Mouse (Mus musculus) CH12.LX (cell line): Measurements from ENCODE around the gene Pop7. TPM values are rescaled to one million over a fixed set of nuclear protein-coding genes. Genes with fewer than 3 reads are reported as not detected.

Source experiments
- DNase-seq: peaks from one replicate; pipeline ENCODE4 v3.0.0-alpha.2; 2013; ENCODE audit errors: extremely low read depth
- H3K27ac ChIP-seq: 2 replicates; pipeline ENCODE4 v1.5.1; 2012; ENCODE audit warnings: low read depth, mild to moderate bottlenecking, control low read depth, moderate library complexity; ENCODE audit not compliant: insufficient read depth
- H3K27me3 ChIP-seq: replicated peaks from 2 replicates; pipeline ENCODE3; 2012; ENCODE audit warnings: inconsistent platforms
- H3K36me3 ChIP-seq, 2 experiments: replicated peaks in 1 of 2; 2 replicates each; pipeline versions ENCODE3 to v1.6.1; 2012; ENCODE audit warnings: inconsistent platforms in 1 of 2, low read length in 1 of 2, mild to moderate bottlenecking in 1 of 2, mixed read lengths in 1 of 2, moderate library complexity in 1 of 2; ENCODE audit not compliant: control insufficient read depth in 1 of 2, insufficient read depth in 1 of 2
- H3K4me1 ChIP-seq, 2 experiments: 2 replicates each; pipeline ENCODE4 v1.6.1; 2012; ENCODE audit warnings: inconsistent platforms in 1 of 2, moderate library complexity in 1 of 2; ENCODE audit not compliant: insufficient read depth in 2 of 2, control insufficient read depth in 1 of 2
- H3K4me2 ChIP-seq: 2 replicates; pipeline ENCODE4 v1.6.1; 2012; ENCODE audit warnings: low read depth, mild to moderate bottlenecking, control low read depth; ENCODE audit not compliant: poor library complexity, insufficient read depth, severe bottlenecking
- H3K4me3 ChIP-seq, 3 experiments: fragments of 150-350 bp in 1 of 3; sonication (generic) in 1 of 3; replicated peaks in 1 of 3; 2 replicates each; pipeline versions ENCODE3 to v1.5.1; 2011 to 2012; ENCODE audit warnings: low read depth in 2 of 3, low read length in 2 of 3, mild to moderate bottlenecking in 2 of 3, moderate library complexity in 2 of 3, control low read depth in 1 of 3, improper control_type of control experiment in 1 of 3, inconsistent platforms in 1 of 3, mixed read lengths in 1 of 3; ENCODE audit not compliant: poor library complexity in 1 of 3
- H3K79me2 ChIP-seq: replicated peaks from 2 replicates; pipeline ENCODE4 v1.6.1; 2012; ENCODE audit warnings: mild to moderate bottlenecking, moderate library complexity; ENCODE audit not compliant: control insufficient read depth, poor library complexity, insufficient read depth, severe bottlenecking; ENCODE audit errors: extremely low read depth
- H3K9ac ChIP-seq: 2 replicates; pipeline ENCODE4 v1.6.1; 2012; ENCODE audit warnings: low read depth, mild to moderate bottlenecking, control low read depth, moderate library complexity; ENCODE audit not compliant: insufficient read depth
- H3K9me3 ChIP-seq: replicated peaks from 2 replicates; pipeline ENCODE3; 2012; ENCODE audit warnings: low read length, inconsistent platforms, mixed read lengths
- CHD1 ChIP-seq: IDR thresholded peaks from 2 replicates; pipeline ENCODE4 v1.6.1; 2012; ENCODE audit warnings: low read depth, low read length, improper control_type of control experiment, inconsistent platforms
- CTCF ChIP-seq, 2 experiments: IDR thresholded peaks in 1 of 2; conservative IDR thresholded peaks in 1 of 2; 2 replicates each; pipeline ENCODE4 v1.5.1; 2011 to 2012; ENCODE audit warnings: low read depth in 2 of 2, low read length in 2 of 2, improper control_type of control experiment in 1 of 2, inconsistent platforms in 1 of 2, mild to moderate bottlenecking in 1 of 2, moderate library complexity in 1 of 2
- E2F4 ChIP-seq: IDR thresholded peaks from 2 replicates; pipeline ENCODE4 v1.6.1; 2011; ENCODE audit warnings: low read depth, low read length, improper control_type of control experiment; ENCODE audit not compliant: insufficient replicate concordance
- ELF1 ChIP-seq: IDR thresholded peaks from 2 replicates; pipeline ENCODE4 v1.6.1; 2014; ENCODE audit warnings: low read depth, mild to moderate bottlenecking, inconsistent platforms, low read length, improper control_type of control experiment
- EP300 ChIP-seq: IDR thresholded peaks from 2 replicates; pipeline ENCODE4 v1.6.1; 2011; ENCODE audit warnings: low read length, improper control_type of control experiment
- ETS1 ChIP-seq: conservative IDR thresholded peaks from 2 replicates; pipeline ENCODE4 v1.6.1; 2012; ENCODE audit warnings: low read depth, mild to moderate bottlenecking, inconsistent platforms, low read length, improper control_type of control experiment, moderate library complexity
- GABPA ChIP-seq: IDR thresholded peaks from 2 replicates; pipeline ENCODE4 v1.6.1; 2012; ENCODE audit warnings: low read depth, low read length, improper control_type of control experiment, inconsistent platforms; ENCODE audit not compliant: insufficient replicate concordance
- HCFC1 ChIP-seq: IDR thresholded peaks from 2 replicates; pipeline ENCODE4 v1.6.1; 2012; ENCODE audit warnings: low read depth, mild to moderate bottlenecking, inconsistent platforms, low read length, improper control_type of control experiment
- IRF4 ChIP-seq: IDR thresholded peaks from 2 replicates; pipeline ENCODE4 v1.6.1; 2014; ENCODE audit warnings: low read depth, mild to moderate bottlenecking, inconsistent platforms, low read length, improper control_type of control experiment
- JUN ChIP-seq: IDR thresholded peaks from 2 replicates; pipeline ENCODE4 v1.6.1; 2011; ENCODE audit warnings: low read depth, mild to moderate bottlenecking, low read length, improper control_type of control experiment, moderate library complexity; ENCODE audit not compliant: insufficient read depth
- MYC ChIP-seq: IDR thresholded peaks from 2 replicates; pipeline ENCODE4 v1.6.1; 2011; ENCODE audit warnings: low read depth, mild to moderate bottlenecking, improper control_type of control experiment, low read length
- NELFE ChIP-seq: IDR thresholded peaks from 2 replicates; pipeline ENCODE4 v1.6.1; 2011; ENCODE audit warnings: low read depth, low read length, improper control_type of control experiment
- NRF1 ChIP-seq: IDR thresholded peaks from 2 replicates; pipeline ENCODE4 v1.6.1; 2014; ENCODE audit warnings: low read depth, mild to moderate bottlenecking, inconsistent platforms, low read length, improper control_type of control experiment, moderate library complexity
- PAX5 ChIP-seq: IDR thresholded peaks from 2 replicates; pipeline ENCODE4 v1.6.1; 2012; ENCODE audit warnings: low read length, inconsistent platforms, mixed read lengths
- POLR2AphosphoS2 ChIP-seq: IDR thresholded peaks from 2 replicates; pipeline ENCODE4 v1.6.1; 2011; ENCODE audit warnings: low read depth, low read length, improper control_type of control experiment
- RAD21 ChIP-seq: IDR thresholded peaks from 2 replicates; pipeline ENCODE4 v1.6.1; 2011; ENCODE audit warnings: low read depth, mild to moderate bottlenecking, low read length, improper control_type of control experiment, moderate library complexity
- RCOR1 ChIP-seq: conservative IDR thresholded peaks from 2 replicates; pipeline ENCODE4 v1.6.1; 2012; ENCODE audit warnings: low read depth, mild to moderate bottlenecking, inconsistent platforms, low read length, improper control_type of control experiment
- UBTF ChIP-seq: IDR thresholded peaks from 2 replicates; pipeline ENCODE4 v1.6.1; 2012; ENCODE audit warnings: low read depth, mild to moderate bottlenecking, inconsistent platforms, low read length, improper control_type of control experiment, moderate library complexity
- ZKSCAN1 ChIP-seq: IDR thresholded peaks from 2 replicates; pipeline ENCODE4 v1.6.1; 2012; ENCODE audit warnings: low read depth, inconsistent platforms, low read length, improper control_type of control experiment, borderline replicate concordance
- ZNF384 ChIP-seq: IDR thresholded peaks from 2 replicates; pipeline ENCODE4 v1.6.1; 2012; ENCODE audit warnings: low read depth, low read length, improper control_type of control experiment, inconsistent platforms
- dilution Hi-C: fragments of 300-500 bp; cut with MboI; formaldehyde crosslinking; loops from 2 replicates; pipeline ENCODE4 v1.14.3; 2020; ENCODE audit warnings: low sequenced_read_pairs; ENCODE audit not compliant: extremely low pct_unique_long_range_greater_than_20kb, extremely low pct_ligation_motif_present
- in situ Hi-C: fragments of 300-500 bp; cut with MboI; formaldehyde crosslinking; loops from 3 replicates; pipeline ENCODE4 v1.14.3; 2019; ENCODE audit warnings: low sequenced_read_pairs, low pct_ligation_motif_present, low pct_unique_long_range_greater_than_20kb, mixed read lengths
- polyA plus RNA-seq: library from polyadenylated mRNA; unstranded; fragments of >175 nt; gene quantifications from 2 replicates; pipeline ENCODE4 v1.2.1, GENCODE M21; 2012; ENCODE audit warnings: low read depth; ENCODE audit not compliant: insufficient read length
- total RNA-seq, 2 experiments: library from RNA; depleted of rRNA; stranded (reverse); fragments of 300-350 nt in 1 of 2; fragments of >200 nt in 1 of 2; gene quantifications; 2 replicates each; pipeline ENCODE4 v1.2.3; 2012 to 2014

Gene Pop7
- total and polyA plus RNA-seq, 3 experiments = 35.0 to 44.2 (median 38.5) TPM

DNA sequence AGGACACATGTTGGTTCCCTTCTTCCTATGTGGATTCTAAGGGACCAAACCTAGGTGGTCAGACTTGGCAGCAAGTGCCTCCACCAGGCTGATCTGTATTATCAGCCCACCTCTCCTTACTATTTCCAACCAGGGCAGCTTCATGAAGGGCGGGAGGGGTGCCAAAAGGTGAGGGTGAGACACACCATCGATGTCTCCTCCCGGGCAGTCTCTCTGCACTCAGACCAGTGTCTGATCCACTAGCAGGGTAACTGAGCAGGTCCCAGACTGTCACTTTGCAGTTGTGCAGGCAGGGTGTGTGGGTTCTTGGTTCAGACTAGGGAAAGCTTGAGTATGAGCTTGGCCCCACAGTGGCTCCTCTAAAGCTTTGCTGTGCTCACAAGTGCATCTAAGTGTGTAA lies 12.5 kb upstream of the Pop7 start:
- no peak overlapping the region for H3K9ac ChIP-seq

GRCm38 (mm10) chr5:137513951-137514721 lies 11.8 kb upstream of the Pop7 start:
- H3K4me2 ChIP-seq = no peak overlapping the region
- H3K4me1 ChIP-seq = peaks cover 3 to 35% of the 10 kb centered on the region in 2 experiments; a peak in 3 of 4 replicates
- in situ Hi-C loops (loop anchor here (25.0 kb wide), 1 partner anchor 248 kb away; no protein-coding TSS in a partner anchor), dilution Hi-C loops (no loop called here)
- no peaks in the 10 kb centered on the region for H3K9me3 ChIP-seq
- TF ChIP-seq UBTF (no peak), ZNF384 (no peak), RCOR1 (no peak), PAX5 (no peak), MYC (no peak), CHD1 (no peak), NELFE (no peak), RAD21 (no peak), POLR2AphosphoS2 (no peak), EP300 (no peak), GABPA (no peak), CTCF (conservative IDR thresholded peaks at IDR 0.05 in 1 of 2, IDR thresholded peaks at IDR 0.05 in 1 of 2; ENCODE audit: low read depth in 2 of 2, low read length in 2 of 2) (no peak), ETS1 (no peak)
- no peak overlapping the region for H3K9ac ChIP-seq
- H3K79me2 ChIP-seq = peaks cover 26% of the 10 kb centered on the region
- peaks cover 3% of the 10 kb centered on the region for H3K27me3 ChIP-seq
- peaks cover 11 to 56% of the 10 kb centered on the region in 2 experiments for H3K36me3 ChIP-seq
- H3K27ac ChIP-seq = no peak overlapping the region
- no peak overlapping the region for H3K4me3 ChIP-seq
- DNase-seq = no peak

More for the DNA sequence above, 12.5 kb upstream of the Pop7 start:
- dilution Hi-C loops = no loop called here
- H3K9me3 ChIP-seq = no peaks in the 10 kb centered on the region
- in situ Hi-C loops = loop anchor here (25.0 kb wide), 1 partner anchor 247 kb away; no protein-coding TSS in a partner anchor
- H3K27ac ChIP-seq = no peak overlapping the region
- no peak overlapping the region for H3K4me2 ChIP-seq
- no peak for TF ChIP-seq RAD21
- TF ChIP-seq JUN = no peak
- TF ChIP-seq NRF1 = no peak
- TF ChIP-seq GABPA = no peak
- no peak for TF ChIP-seq HCFC1
- TF ChIP-seq ELF1 = no peak
- no peak for TF ChIP-seq IRF4
- no peak for TF ChIP-seq ZKSCAN1
- TF ChIP-seq E2F4 = no peak
- no peaks in the 10 kb centered on the region for H3K27me3 ChIP-seq
- peaks cover 3 to 29% of the 10 kb centered on the region in 2 experiments; a peak in 3 of 4 replicates for H3K4me1 ChIP-seq
- H3K36me3 ChIP-seq = peaks cover 18 to 63% of the 10 kb centered on the region in 2 experiments
- peaks cover 26% of the 10 kb centered on the region for H3K79me2 ChIP-seq
- DNase-seq = no peak
- H3K4me3 ChIP-seq = no peak overlapping the region
